Mouse (Mus musculus) Patski (cell line): ENCODE results near the gene Cdr1. TPM values are rescaled to one million over a fixed set of nuclear protein-coding genes. Genes with fewer than 3 reads are reported as not detected.
A peak's percentile ranks its signal among the peaks of the same experiment; 100 is the strongest.

Experiments
- ATAC-seq: fragments of 100-300 bp; one replicate; pipeline ENCODE4 v1.8.0; 2021
- CTCF ChIA-PET: fragments of 350-600 bp; sonication (Branson Sonifier 250); formaldehyde crosslinking; loops from one replicate; lab custom pipeline; 2022; ENCODE audit warnings: inconsistent platforms; lab: Charles Lee
- POLR2A ChIA-PET: fragments of 350-600 bp; sonication (Branson Sonifier 250); formaldehyde crosslinking; loops from one replicate; lab custom pipeline; 2022; ENCODE audit warnings: antibody characterized with exemption, inconsistent platforms; lab: Charles Lee
- DNase-seq: peaks from one replicate; pipeline ENCODE4 v3.0.0-alpha.2; 2011; ENCODE audit warnings: low read depth, low spot score
- H3K27me3 ChIP-seq: fragments of 371-371 bp; one replicate; pipeline ENCODE4 v1.5.1; 2021
- CTCF ChIP-seq: fragments of 100-300 bp; IDR thresholded peaks from one replicate; pipeline ENCODE4 v1.5.1; 2021
- in situ Hi-C: fragments of 300-500 bp; cut with MboI; formaldehyde crosslinking; loops from 3 replicates; pipeline ENCODE4 v1.11.1; 2018; ENCODE audit warnings: low pct_unique_long_range_greater_than_20kb, mixed read lengths
- polyA plus RNA-seq: library from polyadenylated mRNA; unstranded; gene quantifications from one replicate; pipeline ENCODE4 v1.2.3, GENCODE M21; 2021

Gene Cdr1
- not detected for polyA plus RNA-seq

- ATAC-seq = no peak
- no peak for DNase-seq
- CTCF ChIA-PET = no interaction called here
- POLR2A ChIA-PET = no interaction called here
- in situ Hi-C loops = no loop called here
- TF ChIP-seq CTCF = no peak
- peaks cover 10% of the 10 kb centered on the region for H3K27me3 ChIP-seq
These were observed at the start of gene Cdr1 for GRCm38 (mm10) chrX:61185458-61185857. Gene Cdr1, minus strand, starts transcription at chrX:61185558.

- ChIA-PET CTCF (no interaction called here), POLR2A (no interaction called here)
- peaks cover 7% of the 10 kb centered on the region for H3K27me3 ChIP-seq
- DNase-seq = no peak
- ATAC-seq = no peak
- no peak for TF ChIP-seq CTCF
- in situ Hi-C loops = no loop called here
These were observed 511 bp upstream of the Cdr1 start for GRCm38 (mm10) chrX:61185869-61186268.

- TF ChIP-seq CTCF = peak; percentile 59
- no peak for DNase-seq
- in situ Hi-C loops = no loop called here
- no peak for ATAC-seq
- ChIA-PET CTCF (no interaction called here), POLR2A (no interaction called here)
- peaks cover 30% of the 10 kb centered on the region for H3K27me3 ChIP-seq
These were observed 18.8 kb downstream of the Cdr1 start for GRCm38 (mm10) chrX:61166519-61166918.

GRCm38 (mm10) chrX:61161249-61161648 lies 24.1 kb downstream of the Cdr1 start:
- ATAC-seq (no peak), DNase-seq (no peak)
- TF ChIP-seq CTCF = peak; percentile 21
- in situ Hi-C loops = no loop called here
- H3K27me3 ChIP-seq = peaks cover 19% of the 10 kb centered on the region
- ChIA-PET POLR2A (no interaction called here), CTCF (no interaction called here)

- POLR2A ChIA-PET = no interaction called here
These were observed 30.6 kb downstream of the Cdr1 start for GRCm38 (mm10) chrX:61154657-61155256.

GRCm38 (mm10) chrX:61154246-61154645 lies 31.1 kb downstream of the Cdr1 start:
- CTCF ChIA-PET = no interaction called here
- POLR2A ChIA-PET = no interaction called here
- in situ Hi-C loops = no loop called here
- no peak for TF ChIP-seq CTCF
- peaks cover 38% of the 10 kb centered on the region for H3K27me3 ChIP-seq
- no peak for DNase-seq
- no peak for ATAC-seq

More at GRCm38 (mm10) chrX:61154657-61155256, 30.6 kb downstream of the Cdr1 start:
- ATAC-seq = no peak
- CTCF ChIA-PET = no interaction called here
- TF ChIP-seq CTCF = no peak
- DNase-seq = no peak
- in situ Hi-C loops = no loop called here
- H3K27me3 ChIP-seq = peaks cover 38% of the 10 kb centered on the region

GRCm38 (mm10) chrX:61146569-61146968 lies 38.8 kb downstream of the Cdr1 start:
- ChIA-PET POLR2A (no interaction called here), CTCF (no interaction called here)
- DNase-seq (no peak), ATAC-seq (no peak)
- no peak for TF ChIP-seq CTCF
- in situ Hi-C loops = no loop called here
- H3K27me3 ChIP-seq = peaks cover 17% of the 10 kb centered on the region

GRCm38 (mm10) chrX:61145416-61145815 lies 39.9 kb downstream of the Cdr1 start:
- no peak for DNase-seq
- H3K27me3 ChIP-seq = peaks cover 10% of the 10 kb centered on the region
- ATAC-seq = no peak
- CTCF ChIA-PET = no interaction called here
- in situ Hi-C loops = no loop called here
- TF ChIP-seq CTCF = no peak
- POLR2A ChIA-PET = interaction anchor here (0.7 kb wide), 1 partner anchor 42 kb away, joined by 4 read pairs; no protein-coding TSS in a partner anchor

GRCm38 (mm10) chrX:61134592-61134991 lies 50.8 kb downstream of the Cdr1 start:
- no peak for ATAC-seq
- H3K27me3 ChIP-seq = peaks cover 54% of the 10 kb centered on the region
- TF ChIP-seq CTCF = peak; percentile 27
- POLR2A ChIA-PET = no interaction called here
- no peak for DNase-seq
- in situ Hi-C loops = no loop called here
- CTCF ChIA-PET = no interaction called here
